Mouse (Mus musculus) mammary gland, adult 2 months (tissue): ENCODE results near the gene Abca4. TPM values are rescaled to one million over a fixed set of nuclear protein-coding genes. Genes with fewer than 3 reads are reported as not detected.

ENCODE experiments used
- polyA plus RNA-seq: library from polyadenylated mRNA; depleted of rRNA; stranded (reverse); fragments of >200 nt; gene quantifications from 2 replicates; pipeline ENCODE4 v1.2.3, GENCODE M21; 2012; ENCODE audit warnings: low replicate concordance; rRNA removed

Gene Abca4
- 0.59 and 0.73 TPM in 2 replicates for polyA plus RNA-seq

DNA sequence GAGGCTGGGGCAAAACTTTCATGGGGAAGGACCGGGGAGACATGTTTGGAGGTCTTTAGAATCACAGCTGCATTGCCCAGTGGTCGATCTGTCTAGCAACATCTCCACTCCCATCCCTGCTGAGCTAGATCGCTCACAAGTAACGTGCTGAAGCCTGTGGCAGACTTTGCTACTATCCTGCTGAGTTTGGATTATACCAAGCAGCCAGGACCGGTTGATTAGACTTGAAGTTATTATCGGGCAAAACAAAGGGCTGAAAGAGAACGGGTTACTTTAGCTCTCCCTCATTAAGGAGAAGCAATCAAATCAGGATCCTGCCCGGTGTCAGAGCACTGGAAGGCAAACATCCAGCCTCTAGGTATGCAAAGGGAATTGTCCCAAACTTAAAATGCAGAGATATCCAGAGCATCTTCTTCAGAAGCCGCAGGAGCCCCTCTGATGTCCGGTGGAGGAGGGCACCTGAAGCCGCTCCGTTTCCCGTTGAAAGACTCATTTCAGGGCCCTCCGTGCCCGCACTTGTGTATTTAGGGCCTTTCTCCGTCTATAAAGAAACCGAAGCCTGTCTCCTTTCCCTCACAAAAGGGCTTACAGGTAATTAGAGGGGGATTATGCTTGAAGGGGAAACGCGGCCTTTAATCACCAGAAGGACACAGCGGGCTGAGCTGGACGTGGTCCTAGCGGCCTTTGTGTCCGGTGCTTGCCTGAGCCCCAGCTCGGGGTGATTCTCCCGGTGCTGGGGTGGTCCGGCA is at the start of gene Abca4:
Gene Abca4, plus strand, starts transcription at position 645 of the 749 bp plus-strand sequence.

Other genes with a start within 250 kb of the Abca4 start
- 4.9 and 9.2 TPM in 2 replicates for gene Abcd3, start 229.1 kb upstream of the Abca4 start, polyA plus RNA-seq
- 27.1 and 46.0 TPM in 2 replicates for gene Arhgap29, start 91.9 kb upstream of the Abca4 start, polyA plus RNA-seq
- 39.7 and 121 TPM in 2 replicates for gene Gclm, start 201.1 kb downstream of the Abca4 start, polyA plus RNA-seq
- gene Dnttip2, start 229.9 kb downstream of the Abca4 start, polyA plus RNA-seq: 4.2 and 7.3 TPM in 2 replicates
- 33.4 and 73.8 TPM in 2 replicates for gene Bcar3, start 249.7 kb downstream of the Abca4 start, polyA plus RNA-seq